Mouse (Mus musculus): ENCODE measurements around the gene Ttc7b. TPM values are rescaled to one million over a fixed set of nuclear protein-coding genes. Genes with fewer than 3 reads are reported as not detected.
A peak's percentile ranks its signal among the peaks of the same experiment; 100 is the strongest.

Ttc7b gene
- polyA plus RNA-seq, 1 experiment from 2014 or later = 6.3 TPM

GRCm38 (mm10) chr12:100520077-100520793 is 391 bp downstream of the Ttc7b start:
- under 1% methylated on average over 68 of the region's 76 CpGs for WGBS
- Histone ChIP-seq H3K9me3 (no peaks in the 10 kb centered on the region), H3K27ac (peak overlapping the region; percentile 86), H3K4me2 (replicated peaks) (peak overlapping the region; percentile 84), H3K4me1 (replicated peaks) (peaks cover 27% of the 10 kb centered on the region), H3K27me3 (no peaks in the 10 kb centered on the region), H3K9ac (replicated peaks) (peak overlapping the region; percentile 97), H3K36me3 (peaks cover 2% of the 10 kb centered on the region; the same call in 1 of the 2 replicates), H3K4me3 (replicated peaks) (peak overlapping the region; percentile 89)
- ATAC-seq = peak; percentile 74

GRCm38 (mm10) chr12:100519684-100520076 is 946 bp downstream of the Ttc7b start:
- no peaks in the 10 kb centered on the region for H3K27me3 ChIP-seq
- no peaks in the 10 kb centered on the region for H3K9me3 ChIP-seq
- peaks cover 2% of the 10 kb centered on the region; the same call in 1 of the 2 replicates for H3K36me3 ChIP-seq
- 57% methylated on average over 7 of the region's 7 CpGs for WGBS
- peak overlapping the region; percentile 84 for H3K4me2 ChIP-seq (replicated peaks)
- peaks cover 27% of the 10 kb centered on the region for H3K4me1 ChIP-seq (replicated peaks)
- peak overlapping the region; percentile 97 for H3K9ac ChIP-seq (replicated peaks)
- peak overlapping the region; percentile 86 for H3K27ac ChIP-seq
- ATAC-seq = peak; percentile 49
- peak overlapping the region; percentile 89 for H3K4me3 ChIP-seq (replicated peaks)

- Histone ChIP-seq H3K9ac (replicated peaks) (no peak overlapping the region), H3K4me3 (replicated peaks) (no peak overlapping the region), H3K4me2 (replicated peaks) (no peak overlapping the region), H3K36me3 (peaks cover 10% of the 10 kb centered on the region), H3K4me1 (replicated peaks) (peaks cover 27% of the 10 kb centered on the region), H3K9me3 (no peaks in the 10 kb centered on the region), H3K27me3 (no peaks in the 10 kb centered on the region), H3K27ac (no peak overlapping the region)
- no peak for ATAC-seq
- WGBS = 96% methylated on average over 9 of the region's 9 CpGs
Measured at GRCm38 (mm10) chr12:100517371-100517770, 3.3 kb downstream of the Ttc7b start.

GRCm38 (mm10) chr12:100516161-100516838 is 4.3 kb downstream of the Ttc7b start:
- Histone ChIP-seq H3K36me3 (peaks cover 13% of the 10 kb centered on the region), H3K9ac (replicated peaks) (no peak overlapping the region), H3K4me2 (replicated peaks) (no peak overlapping the region), H3K4me3 (replicated peaks) (no peak overlapping the region), H3K9me3 (no peaks in the 10 kb centered on the region), H3K27me3 (no peaks in the 10 kb centered on the region), H3K4me1 (replicated peaks) (peaks cover 27% of the 10 kb centered on the region), H3K27ac (no peak overlapping the region)
- no peak for ATAC-seq
- WGBS = 94% methylated on average over 1 of the region's 1 CpGs

- Histone ChIP-seq H3K36me3 (peaks cover 19% of the 10 kb centered on the region), H3K4me3 (replicated peaks) (no peak overlapping the region), H3K27ac (no peak overlapping the region), H3K4me1 (replicated peaks) (peaks cover 23% of the 10 kb centered on the region), H3K9ac (replicated peaks) (no peak overlapping the region), H3K4me2 (replicated peaks) (no peak overlapping the region), H3K27me3 (no peaks in the 10 kb centered on the region), H3K9me3 (no peaks in the 10 kb centered on the region)
- ATAC-seq = no peak
- 89% methylated on average over 4 of the region's 4 CpGs for WGBS
Measured at GRCm38 (mm10) chr12:100515493-100515892, 5.1 kb downstream of the Ttc7b start.

DNA sequence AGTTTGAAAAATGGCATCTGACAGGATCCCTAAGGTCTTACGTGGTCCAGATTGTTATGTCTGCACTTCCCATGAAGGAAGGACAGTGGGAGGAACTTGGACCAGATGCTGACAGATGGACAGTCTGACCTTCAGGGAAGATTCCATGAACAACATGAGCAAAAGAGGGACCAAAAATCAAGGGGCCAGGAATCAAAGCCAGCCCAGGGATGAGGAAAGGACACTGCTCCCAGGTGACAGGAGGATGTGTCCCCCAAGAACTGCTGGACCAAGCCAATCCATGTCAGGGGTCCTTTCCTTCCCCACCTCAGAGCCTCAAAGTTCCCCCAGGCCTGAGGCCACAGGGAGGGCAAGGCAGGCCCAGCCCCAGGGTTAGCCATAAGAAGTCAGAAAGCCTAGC is 6.0 kb downstream of the Ttc7b start:
- WGBS = 90% methylated on average over 1 of the region's 1 CpGs
- Histone ChIP-seq H3K27me3 (no peaks in the 10 kb centered on the region), H3K27ac (no peak overlapping the region), H3K36me3 (peaks cover 19% of the 10 kb centered on the region), H3K9me3 (no peaks in the 10 kb centered on the region), H3K4me2 (replicated peaks) (no peak overlapping the region), H3K9ac (replicated peaks) (no peak overlapping the region), H3K4me3 (replicated peaks) (no peak overlapping the region), H3K4me1 (replicated peaks) (peaks cover 18% of the 10 kb centered on the region)
- ATAC-seq = no peak

- Histone ChIP-seq H3K4me1 (replicated peaks) (peaks cover 3% of the 10 kb centered on the region), H3K27me3 (no peaks in the 10 kb centered on the region), H3K27ac (no peak overlapping the region), H3K36me3 (peaks cover 19% of the 10 kb centered on the region), H3K9ac (replicated peaks) (no peak overlapping the region), H3K9me3 (no peaks in the 10 kb centered on the region), H3K4me2 (replicated peaks) (no peak overlapping the region), H3K4me3 (replicated peaks) (no peak overlapping the region)
- ATAC-seq = no peak
- 96% methylated on average over 5 of the region's 5 CpGs for WGBS
Measured at GRCm38 (mm10) chr12:100513131-100513530, 7.5 kb downstream of the Ttc7b start.

GRCm38 (mm10) chr12:100512641-100513040 is 8.0 kb downstream of the Ttc7b start:
- no peak overlapping the region for H3K27ac ChIP-seq
- H3K4me1 ChIP-seq (replicated peaks) = no peaks in the 10 kb centered on the region
- H3K9me3 ChIP-seq = no peaks in the 10 kb centered on the region
- no peaks in the 10 kb centered on the region for H3K27me3 ChIP-seq
- ATAC-seq = no peak
- no peak overlapping the region for H3K9ac ChIP-seq (replicated peaks)
- H3K36me3 ChIP-seq = peaks cover 19% of the 10 kb centered on the region
- WGBS = 95% methylated on average over 9 of the region's 9 CpGs
- H3K4me3 ChIP-seq (replicated peaks) = no peak overlapping the region
- no peak overlapping the region for H3K4me2 ChIP-seq (replicated peaks)

DNA sequence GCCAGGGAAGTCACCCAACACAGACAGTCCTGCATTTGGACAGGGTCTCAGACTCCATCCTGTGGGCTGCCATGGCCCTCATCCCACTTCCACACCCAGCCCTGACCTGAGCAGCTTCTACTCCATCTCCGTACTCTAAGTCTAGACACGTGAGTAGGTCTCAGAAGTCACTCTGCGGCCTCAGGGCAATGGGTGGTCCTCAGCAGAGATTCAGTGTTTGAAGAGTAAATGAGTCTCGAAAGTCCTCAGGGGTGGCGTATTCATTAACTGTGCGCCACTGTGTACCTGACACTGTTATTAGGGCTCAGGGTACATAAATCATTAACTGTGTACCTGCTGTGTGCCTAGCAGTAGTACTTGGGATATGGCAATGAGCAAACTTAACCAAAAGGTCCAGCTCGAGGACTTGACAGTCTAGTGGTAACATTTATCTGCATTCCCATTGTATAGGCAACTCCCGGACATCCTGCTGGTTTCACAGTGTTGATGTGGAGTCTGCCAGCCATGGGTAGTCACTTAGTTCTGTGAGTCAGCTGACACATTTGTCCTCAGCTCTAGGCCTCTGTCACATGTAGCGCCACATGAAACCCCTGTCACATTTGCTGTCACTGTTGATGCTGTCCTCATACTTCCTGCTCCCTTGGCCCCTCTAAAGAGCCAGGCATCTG is 10.9 kb downstream of the Ttc7b start:
- WGBS = 90% methylated on average over 9 of the region's 9 CpGs
- no peaks in the 10 kb centered on the region for H3K4me1 ChIP-seq (replicated peaks)

DNA sequence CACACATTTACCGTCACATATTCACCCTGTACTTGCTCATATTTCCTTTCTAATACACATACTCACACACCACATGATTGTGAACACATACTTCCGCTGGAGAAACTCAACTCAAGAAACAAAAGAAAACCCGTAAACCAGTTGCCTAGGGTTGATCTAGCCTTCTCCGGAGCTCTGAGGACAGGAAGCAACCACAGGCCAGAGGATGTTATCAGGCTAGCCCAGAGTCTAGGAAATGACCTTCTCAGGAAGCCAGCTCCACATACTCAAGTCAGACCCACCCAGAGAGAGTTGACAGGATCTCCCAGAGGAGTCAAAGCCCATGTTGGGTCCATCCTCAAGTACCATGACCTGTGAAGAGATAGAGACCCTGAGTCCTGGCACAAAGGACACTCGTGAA is 12.0 kb downstream of the Ttc7b start:
- Histone ChIP-seq H3K27ac (no peak overlapping the region), H3K36me3 (peaks cover 13% of the 10 kb centered on the region; the same call in 1 of the 2 replicates), H3K9me3 (no peaks in the 10 kb centered on the region), H3K4me1 (replicated peaks) (no peaks in the 10 kb centered on the region), H3K27me3 (no peaks in the 10 kb centered on the region), H3K4me2 (replicated peaks) (no peak overlapping the region), H3K4me3 (replicated peaks) (no peak overlapping the region), H3K9ac (replicated peaks) (no peak overlapping the region)
- no peak for ATAC-seq
- 94% methylated on average over 5 of the region's 5 CpGs for WGBS

More for the DNA sequence above, 10.9 kb downstream of the Ttc7b start:
- H3K27me3 ChIP-seq = no peaks in the 10 kb centered on the region
- no peak overlapping the region for H3K27ac ChIP-seq
- no peak overlapping the region for H3K4me2 ChIP-seq (replicated peaks)
- H3K36me3 ChIP-seq = peaks cover 16% of the 10 kb centered on the region; the same call in 1 of the 2 replicates
- ATAC-seq = no peak
- H3K4me3 ChIP-seq (replicated peaks) = no peak overlapping the region
- no peaks in the 10 kb centered on the region for H3K9me3 ChIP-seq
- H3K9ac ChIP-seq (replicated peaks) = no peak overlapping the region

- Histone ChIP-seq H3K9me3 (no peaks in the 10 kb centered on the region), H3K9ac (replicated peaks) (no peak overlapping the region), H3K4me1 (replicated peaks) (no peaks in the 10 kb centered on the region), H3K36me3 (no peaks in the 10 kb centered on the region), H3K27ac (no peak overlapping the region), H3K4me2 (replicated peaks) (no peak overlapping the region), H3K4me3 (replicated peaks) (no peak overlapping the region), H3K27me3 (no peaks in the 10 kb centered on the region)
- no peak for ATAC-seq
- 100% methylated on average over 1 of the region's 1 CpGs for WGBS
Measured at GRCm38 (mm10) chr12:100505484-100505883, 15.1 kb downstream of the Ttc7b start.

GRCm38 (mm10) chr12:100504585-100504984 is 16.0 kb downstream of the Ttc7b start:
- 97% methylated on average over 2 of the region's 2 CpGs for WGBS
- no peak overlapping the region for H3K4me3 ChIP-seq (replicated peaks)
- no peaks in the 10 kb centered on the region for H3K4me1 ChIP-seq (replicated peaks)
- no peaks in the 10 kb centered on the region for H3K27me3 ChIP-seq
- peaks cover 6% of the 10 kb centered on the region for H3K36me3 ChIP-seq
- ATAC-seq = no peak
- H3K27ac ChIP-seq = no peak overlapping the region
- no peak overlapping the region for H3K9ac ChIP-seq (replicated peaks)
- no peaks in the 10 kb centered on the region for H3K9me3 ChIP-seq
- H3K4me2 ChIP-seq (replicated peaks) = no peak overlapping the region
